Mouse (Mus musculus) embryonic facial prominence, embryonic 14.5 days (tissue): Measurements from ENCODE around the gene Cd300c. TPM values are rescaled to one million over a fixed set of nuclear protein-coding genes. Genes with fewer than 3 reads are reported as not detected.
"Not testable (repeated sequence)": the region's sequence is repeated elsewhere in the genome, so short reads cannot be mapped to it uniquely, and the experiment has no call there.

ENCODE experiments used
- ATAC-seq: fragments of 200-750 bp; cut with Nextera tagmentation; 2 replicates; pipeline ENCODE4 v1.8.0; 2017; ENCODE audit warnings: low read depth, moderate number of reproducible peaks, moderate TSS enrichment
- DNase-seq: peaks from one replicate; pipeline ENCODE4 v3.0.0-alpha.2; 2015; ENCODE audit warnings: low spot score
- H3K27ac ChIP-seq: fragments of 300-500 bp; sonication (generic); replicated peaks from 2 replicates; pipeline ENCODE4 v1.5.1; 2014; ENCODE audit warnings: low read depth, mild to moderate bottlenecking, low read length, moderate library complexity
- H3K27me3 ChIP-seq: fragments of 300-500 bp; sonication (generic); replicated peaks from 2 replicates; pipeline ENCODE4 v1.6.1; 2014; ENCODE audit warnings: low read length; ENCODE audit not compliant: control insufficient read depth, insufficient read depth
- H3K36me3 ChIP-seq: fragments of 300-500 bp; sonication (generic); 2 replicates; pipeline ENCODE4 v1.6.1; 2014; ENCODE audit warnings: low read length, mixed read lengths; ENCODE audit not compliant: control insufficient read depth, insufficient read depth
- H3K4me1 ChIP-seq: fragments of 300-500 bp; sonication (generic); 2 replicates; pipeline ENCODE4 v1.6.1; 2014; ENCODE audit warnings: antibody characterized with exemption, low read length; ENCODE audit not compliant: control insufficient read depth, insufficient read depth
- H3K4me2 ChIP-seq: fragments of 300-500 bp; sonication (generic); 2 replicates; pipeline ENCODE4 v1.6.1; 2014; ENCODE audit warnings: low read depth, mild to moderate bottlenecking, low read length, moderate library complexity, mixed read lengths
- H3K4me3 ChIP-seq: fragments of 300-500 bp; sonication (generic); 2 replicates; pipeline ENCODE4 v1.5.1; 2014; ENCODE audit warnings: low read depth, mild to moderate bottlenecking, low read length
- H3K9ac ChIP-seq: fragments of 300-500 bp; sonication (generic); 2 replicates; pipeline ENCODE4 v1.6.1; 2014; ENCODE audit warnings: low read depth, mild to moderate bottlenecking, low read length, moderate library complexity, mixed read lengths
- H3K9me3 ChIP-seq: fragments of 300-500 bp; sonication (generic); 2 replicates; pipeline ENCODE4 v1.6.1; 2016; ENCODE audit warnings: low read length; ENCODE audit not compliant: control insufficient read depth
- WGBS: fragments of 180-500 bp; shearing (Covaris S2); extraction: QIAGEN DNeasy Blood & Tissue Kit; methylation state at CpG from one replicate; pipeline ENCODE4 v1.1.7; 2014; 5-methylcytosine and 5-hydroxymethylcytosine counted together
- polyA plus RNA-seq: library from polyadenylated mRNA; unstranded; fragments of >200 nt; fragmentation: Nextera tagmentation; extraction: Ambion mirVana; gene quantifications from 2 replicates; pipeline ENCODE4 v1.2.1, GENCODE M21; 2014

The Cd300c gene
- polyA plus RNA-seq, 1 experiment from 2014 or later, result not detected

GRCm38 (mm10) chr11:114912847-114913246 lies 56.1 kb downstream of the Cd300c start:
- WGBS, result 16% methylated on average over 9 of the region's 9 CpGs
- DNase-seq (peak; percentile 80), ATAC-seq (peak; percentile 47; the same call in 1 of the 2 replicates)

GRCm38 (mm10) chr11:114909538-114909937 lies 59.4 kb downstream of the Cd300c start:
- DNase-seq, H3K4me2 ChIP-seq, H3K27me3 ChIP-seq, H3K4me3 ChIP-seq, H3K9ac ChIP-seq, H3K4me1 ChIP-seq, H3K9me3 ChIP-seq, ATAC-seq, H3K27ac ChIP-seq, H3K36me3 ChIP-seq: not testable (repeated sequence)
- WGBS, result 39% methylated on average over 3 of the region's 3 CpGs

More at GRCm38 (mm10) chr11:114912847-114913246, 56.1 kb downstream of the Cd300c start:
- H3K4me1 ChIP-seq, result no peaks in the 10 kb centered on the region
- no peaks in the 10 kb centered on the region; the same call in 1 of the 2 replicates for H3K27me3 ChIP-seq
- no peak overlapping the region for H3K27ac ChIP-seq
- no peaks in the 10 kb centered on the region for H3K9me3 ChIP-seq
- no peak overlapping the region for H3K9ac ChIP-seq
- H3K4me2 ChIP-seq, result no peak overlapping the region
- no peak overlapping the region for H3K4me3 ChIP-seq
- H3K36me3 ChIP-seq, result no peaks in the 10 kb centered on the region

- Histone ChIP-seq H3K9ac (no peak overlapping the region), H3K27ac (no peak overlapping the region), H3K4me1 (no peaks in the 10 kb centered on the region), H3K4me3 (no peak overlapping the region), H3K36me3 (no peaks in the 10 kb centered on the region), H3K4me2 (no peak overlapping the region), H3K27me3 (no peaks in the 10 kb centered on the region), H3K9me3 (no peaks in the 10 kb centered on the region)
- 45% methylated on average over 4 of the region's 4 CpGs for WGBS
- ATAC-seq, result no peak
- no peak for DNase-seq
Observed at GRCm38 (mm10) chr11:114908086-114908485, 60.9 kb downstream of the Cd300c start.

- H3K4me2 ChIP-seq, result no peak overlapping the region
- 74% methylated on average over 4 of the region's 4 CpGs for WGBS
- no peak overlapping the region for H3K4me3 ChIP-seq
- DNase-seq, result no peak
- H3K27ac ChIP-seq, result no peak overlapping the region
- H3K27me3 ChIP-seq, result no peaks in the 10 kb centered on the region
- H3K36me3 ChIP-seq, result no peaks in the 10 kb centered on the region
- H3K9ac ChIP-seq, result no peak overlapping the region
- no peaks in the 10 kb centered on the region for H3K9me3 ChIP-seq
- ATAC-seq, result no peak
- no peaks in the 10 kb centered on the region for H3K4me1 ChIP-seq
Observed at GRCm38 (mm10) chr11:114907567-114907966, 61.4 kb downstream of the Cd300c start.

Other genes with a start within 250 kb of the Cd300c start
- gene Dnaic2, start 241.7 kb downstream of the Cd300c start, polyA plus RNA-seq, result 2.2 and 4.6 TPM in 2 replicates
- gene Kif19a, start 203.8 kb downstream of the Cd300c start, polyA plus RNA-seq, result 2.1 TPM in 2 replicates
- gene Btbd17, start 173.2 kb downstream of the Cd300c start, polyA plus RNA-seq, result 3.2 and 4.5 TPM in 2 replicates
- not detected in 2 replicates for gene Gpr142, start 170.2 kb downstream of the Cd300c start, polyA plus RNA-seq
- gene Gprc5c, start 118.0 kb downstream of the Cd300c start, polyA plus RNA-seq, result 39.6 and 40.3 TPM in 2 replicates
- gene Cd300a, start 79.1 kb downstream of the Cd300c start, polyA plus RNA-seq, result 0.96 and 1.7 TPM in 2 replicates
- gene Cd300lb, start 34.8 kb downstream of the Cd300c start, polyA plus RNA-seq, result 0.39 and 0.49 TPM in 2 replicates
- gene Cd300ld, start 20.8 kb upstream of the Cd300c start, polyA plus RNA-seq, result 0.10 and 0.14 TPM in 2 replicates
- 3.2 and 3.5 TPM in 2 replicates for gene Cd300c2, start 32.7 kb upstream of the Cd300c start, polyA plus RNA-seq
- gene Cd300ld2, start 47.0 kb upstream of the Cd300c start, polyA plus RNA-seq, result not detected in 2 replicates
- not detected in 2 replicates for gene Cd300ld4, start 57.9 kb upstream of the Cd300c start, polyA plus RNA-seq
- not detected in 2 replicates for gene Cd300ld5, start 68.6 kb upstream of the Cd300c start, polyA plus RNA-seq
- not detected in 2 replicates for gene Cd300ld3, start 79.3 kb upstream of the Cd300c start, polyA plus RNA-seq
- gene Cd300e, start 93.0 kb upstream of the Cd300c start, polyA plus RNA-seq, result 0.10 TPM in 1 of 2 replicates, not detected in the other
- 1.6 and 2.9 TPM in 2 replicates for gene Rab37, start 122.3 kb upstream of the Cd300c start, polyA plus RNA-seq
- gene Cd300lf, start 164.8 kb upstream of the Cd300c start, polyA plus RNA-seq, result 0.14 and 0.56 TPM in 2 replicates
- 40.6 and 43.5 TPM in 2 replicates for gene Slc9a3r1, start 194.2 kb upstream of the Cd300c start, polyA plus RNA-seq
- gene Tmem104, start 218.3 kb upstream of the Cd300c start, polyA plus RNA-seq, result 12.5 and 14.9 TPM in 2 replicates
- 20.0 and 23.3 TPM in 2 replicates for gene Nat9, start 218.7 kb upstream of the Cd300c start, polyA plus RNA-seq